Mouse (Mus musculus) hindbrain, embryonic 14.5 days (tissue): Measurements from ENCODE around the gene Hspa12b. TPM values are rescaled to one million over a fixed set of nuclear protein-coding genes. Genes with fewer than 3 reads are reported as not detected.

Experiments used
- polyA plus RNA-seq: library from polyadenylated mRNA; unstranded; fragments of >200 nt; fragmentation: Nextera tagmentation; extraction: Ambion mirVana; gene quantifications from 2 replicates; pipeline ENCODE4 v1.2.1, GENCODE M21; 2014

Gene Hspa12b
- polyA plus RNA-seq, 1 experiment from 2014 or later, result 3.3 TPM

Other genes starting within 250 kb of the Hspa12b start
- 92.5 and 99.6 TPM in 2 replicates for gene 4930402H24Rik, start 220.9 kb upstream of the Hspa12b start, polyA plus RNA-seq
- 22.7 and 22.9 TPM in 2 replicates for gene Atrn, start 220.8 kb upstream of the Hspa12b start, polyA plus RNA-seq
- gene Gfra4, start 84.2 kb upstream of the Hspa12b start, polyA plus RNA-seq, result 49.2 and 50.8 TPM in 2 replicates
- 0.81 and 1.4 TPM in 2 replicates for gene Adam33, start 63.5 kb upstream of the Hspa12b start, polyA plus RNA-seq
- gene Siglec1, start 40.5 kb upstream of the Hspa12b start, polyA plus RNA-seq, result 0.27 and 0.39 TPM in 2 replicates
- gene Gm11037, start 6.2 kb downstream of the Hspa12b start, polyA plus RNA-seq, result not detected in 2 replicates
- gene 1700037H04Rik, start 32.8 kb downstream of the Hspa12b start, polyA plus RNA-seq, result 87.3 and 88.5 TPM in 2 replicates
- gene Cenpb, start 52.8 kb downstream of the Hspa12b start, polyA plus RNA-seq, result 9.3 and 10.3 TPM in 2 replicates
- gene Cdc25b, start 59.7 kb downstream of the Hspa12b start, polyA plus RNA-seq, result 26.9 and 27.6 TPM in 2 replicates
- gene Spef1, start 60.0 kb downstream of the Hspa12b start, polyA plus RNA-seq, result 11.5 and 11.8 TPM in 2 replicates
- 32.1 and 39.7 TPM in 2 replicates for gene Ap5s1, start 79.8 kb downstream of the Hspa12b start, polyA plus RNA-seq
- 5.8 and 7.7 TPM in 2 replicates for gene Mavs, start 106.8 kb downstream of the Hspa12b start, polyA plus RNA-seq
- gene Pank2, start 135.2 kb downstream of the Hspa12b start, polyA plus RNA-seq, result 31.5 and 35.1 TPM in 2 replicates
- gene Rnf24, start 225.6 kb downstream of the Hspa12b start, polyA plus RNA-seq, result 17.4 and 18.0 TPM in 2 replicates